Mouse (Mus musculus) left cerebral cortex, adult 9 months (tissue): ENCODE results near the gene Olfr435.
"Not testable (repeated sequence)": the region's sequence is repeated elsewhere in the genome, so short reads cannot be mapped to it uniquely, and the experiment has no call there.

Experiments
- DNase-seq, 2 experiments: peaks; one replicate each; pipeline ENCODE4 v3.0.0; 2022; ENCODE audit warnings: low spot score in 2 of 2

Olfr435 gene

DNA sequence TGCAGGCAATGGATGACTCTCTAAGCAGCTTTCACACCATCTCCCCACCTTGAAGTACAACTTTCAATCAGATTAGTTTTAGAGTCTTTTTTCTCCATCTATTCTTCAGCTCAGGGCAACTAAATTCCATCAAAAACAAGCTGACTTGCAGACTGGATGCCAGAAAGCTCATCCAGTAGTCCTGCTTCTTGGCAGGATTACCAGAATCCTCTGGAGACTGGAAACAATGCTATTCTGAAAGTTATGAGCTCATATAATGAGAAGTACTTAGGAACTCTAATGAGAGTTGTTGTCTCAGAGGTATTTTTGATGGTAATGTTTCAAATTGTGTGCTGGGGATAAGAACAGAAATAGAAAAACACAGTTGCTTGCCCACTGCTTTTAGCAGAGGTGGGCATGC is at the start of gene Olfr435:
Gene Olfr435 (plus strand): TSS at position 366 of the 400 bp plus-strand sequence.
- no peak for DNase-seq

DNA sequence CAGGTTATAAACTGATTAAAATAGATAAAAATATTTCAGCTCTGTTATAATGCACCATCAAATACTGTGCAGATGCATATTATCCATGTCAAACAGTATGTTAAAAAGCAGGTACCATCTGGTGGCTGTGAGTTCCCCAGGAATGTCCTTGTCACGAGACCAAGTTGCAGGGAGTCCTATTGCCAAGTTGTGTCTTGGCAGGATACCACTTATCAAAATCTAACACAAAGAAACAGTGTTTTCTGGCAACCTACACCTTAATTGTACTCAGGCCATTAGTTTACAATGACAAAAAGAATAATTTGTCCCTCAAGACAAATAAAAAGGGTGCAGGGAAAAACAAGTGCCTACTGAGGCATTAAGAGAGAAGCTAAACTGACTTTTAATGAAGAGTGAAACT is 37.4 kb upstream of the Olfr435 start:
- DNase-seq, result no peak

DNA sequence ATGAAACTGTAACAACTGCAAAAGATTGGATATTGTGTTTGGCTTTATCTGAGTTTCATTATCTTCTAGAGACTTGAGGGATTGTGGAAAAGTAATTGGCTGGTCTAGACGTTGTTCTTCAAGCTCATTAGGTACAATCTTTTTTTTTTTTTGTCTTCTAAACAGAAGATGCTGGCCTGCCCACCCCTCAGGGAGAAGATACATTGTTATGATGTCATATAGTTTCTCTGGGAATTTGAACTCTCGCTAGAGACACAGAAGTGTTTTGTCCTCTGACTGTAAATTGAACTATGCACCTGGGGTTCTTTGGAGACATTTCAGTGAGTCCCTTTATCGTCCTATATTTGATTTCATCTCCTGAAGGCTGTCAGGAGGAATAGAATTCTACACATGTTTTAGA is 34.0 kb upstream of the Olfr435 start, which contains the start of gene Olfr437:
Gene Olfr437 (plus strand): TSS at position 301 of the 400 bp plus-strand sequence.
- no peak for DNase-seq

DNA sequence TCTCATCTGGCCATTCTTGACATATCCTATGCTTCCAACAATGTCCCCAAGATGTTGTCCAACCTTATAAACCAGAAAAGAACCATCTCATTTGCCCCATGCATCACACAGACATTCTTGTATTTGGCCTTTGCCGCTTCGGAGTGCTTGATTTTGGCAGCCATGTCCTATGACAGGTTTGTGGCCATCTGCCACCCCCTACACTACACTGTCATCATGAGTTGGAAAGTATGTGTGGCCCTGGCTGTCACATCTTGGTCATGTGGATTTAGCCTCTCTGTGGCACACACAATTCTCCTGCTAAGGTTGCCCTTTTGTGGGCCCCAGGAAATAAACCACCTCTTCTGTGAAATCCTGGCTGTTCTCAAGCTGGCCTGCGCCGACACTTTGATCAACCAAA is 29.7 kb upstream of the Olfr435 start:
- DNase-seq, result no peak

DNA sequence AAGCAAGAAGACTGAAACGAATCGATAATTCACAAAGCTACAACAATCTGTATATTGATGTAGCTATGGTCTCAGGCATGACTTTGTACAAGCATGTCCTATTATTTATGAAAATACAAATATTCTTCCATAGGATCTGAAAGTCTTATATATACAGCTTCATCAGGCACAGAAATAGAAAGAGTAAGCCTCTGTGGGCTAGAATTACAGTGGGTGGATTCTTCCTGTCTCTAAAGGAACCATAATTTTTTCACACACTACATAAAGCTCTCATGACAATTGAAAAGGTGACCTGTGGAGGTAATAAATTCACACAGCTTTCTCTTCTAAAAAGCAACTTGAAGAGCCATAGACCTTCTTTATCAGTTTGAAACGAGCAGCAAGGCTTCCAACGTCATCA is 25.1 kb upstream of the Olfr435 start, which contains the start of gene Olfr13:
Gene Olfr13 (plus strand): TSS at position 301 of the 400 bp plus-strand sequence.
- DNase-seq, result no peak

DNA sequence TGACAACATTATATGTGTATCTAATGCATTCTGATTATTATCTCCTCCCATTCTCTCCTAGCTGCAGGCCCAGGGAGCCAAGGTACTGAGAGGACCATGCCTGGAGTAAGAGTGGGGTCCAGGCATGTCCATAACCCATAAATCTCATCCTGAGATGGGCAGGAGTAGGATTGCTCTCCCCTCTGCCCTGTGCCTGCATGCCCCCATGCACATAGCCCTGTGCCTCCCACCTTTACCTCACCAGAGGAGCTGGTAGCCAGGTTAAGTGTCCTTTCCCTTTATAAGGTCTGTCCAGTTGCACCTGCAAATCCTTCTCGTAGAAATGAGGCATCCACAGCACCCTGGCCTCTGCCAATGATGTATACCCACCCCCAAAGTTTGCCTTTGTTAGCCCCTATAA is 18.8 kb upstream of the Olfr435 start:
- no peak for DNase-seq

DNA sequence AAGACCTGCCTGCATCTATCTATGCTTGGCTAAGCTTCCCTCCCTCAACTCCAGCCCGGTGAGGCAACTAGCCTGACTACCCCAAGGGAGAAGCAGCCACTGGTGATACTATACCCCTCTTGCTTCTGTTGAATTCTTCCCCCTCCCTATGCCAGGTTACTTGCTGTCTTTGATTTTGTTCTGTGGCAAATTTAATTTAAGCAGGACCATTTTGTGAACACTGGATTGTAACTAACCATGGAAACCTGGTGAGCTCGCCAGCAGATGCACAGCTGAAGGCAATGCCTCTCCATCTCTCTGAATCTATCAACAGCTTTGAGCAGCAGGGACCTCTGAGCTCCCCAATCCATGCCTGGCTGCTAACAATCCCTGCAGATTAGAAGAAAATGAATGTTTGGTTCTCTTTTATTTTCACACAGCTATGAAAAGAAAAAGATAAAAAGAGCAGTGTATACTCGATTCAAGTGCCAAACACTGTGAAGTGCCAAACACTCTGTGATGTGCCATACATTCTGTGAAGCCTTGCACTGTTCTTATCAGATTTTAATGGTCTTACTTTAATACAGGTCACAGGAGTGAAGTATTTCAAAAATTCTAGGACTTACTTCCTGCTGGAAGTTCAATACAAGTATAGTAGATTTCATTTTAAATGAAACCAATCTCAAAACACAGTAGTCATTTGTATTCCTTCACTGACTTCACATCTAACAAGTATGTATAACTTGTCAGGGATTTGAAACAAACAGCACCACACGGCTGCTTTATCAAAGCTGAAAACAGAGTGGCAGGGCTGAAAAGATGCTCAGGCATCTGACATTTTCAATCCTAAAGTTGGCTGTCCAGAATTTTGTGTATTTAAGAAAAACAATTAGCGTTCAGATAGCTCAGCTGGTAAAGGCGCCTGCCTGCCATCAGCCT is 18.1 kb upstream of the Olfr435 start:
- DNase-seq, result no peak

DNA sequence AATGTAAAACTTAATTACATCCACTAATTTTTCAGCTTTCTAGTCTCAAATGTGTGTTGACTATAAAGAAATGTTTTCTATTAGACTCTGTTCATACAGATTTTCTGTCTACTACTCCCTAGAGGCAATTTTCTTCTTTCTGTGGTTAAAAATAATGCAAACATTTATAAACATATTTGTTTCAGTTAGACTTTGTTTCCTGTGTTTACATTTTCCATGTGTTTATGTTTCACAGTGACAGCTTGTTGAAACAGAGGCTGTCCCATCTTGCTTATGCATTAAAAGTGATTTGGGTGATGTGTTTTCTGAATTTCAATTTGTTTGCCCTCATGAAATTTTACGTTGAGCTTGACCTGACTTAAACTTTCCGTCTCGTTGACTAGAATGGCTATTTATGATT is 6.0 kb upstream of the Olfr435 start:
- DNase-seq, result no peak

DNA sequence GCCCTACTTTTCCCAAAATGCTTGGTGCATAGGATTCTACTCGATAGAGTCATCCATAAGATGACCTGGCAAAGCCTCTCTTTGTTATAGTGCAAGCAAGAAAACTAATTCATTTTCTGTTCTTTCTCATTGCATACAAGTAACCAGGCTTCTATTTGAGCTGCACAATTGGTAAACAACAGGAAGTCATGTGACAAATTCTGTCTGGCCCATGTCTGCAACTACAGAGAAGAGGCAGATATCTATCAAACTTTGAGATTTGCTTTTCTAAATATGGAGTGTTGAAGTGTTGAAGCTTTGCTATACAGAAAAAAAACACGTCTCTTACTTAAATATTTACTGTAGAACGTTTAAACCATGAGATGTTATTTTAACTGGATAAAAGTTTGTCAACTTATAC is 1.1 kb downstream of the Olfr435 start:
- no peak for DNase-seq

DNA sequence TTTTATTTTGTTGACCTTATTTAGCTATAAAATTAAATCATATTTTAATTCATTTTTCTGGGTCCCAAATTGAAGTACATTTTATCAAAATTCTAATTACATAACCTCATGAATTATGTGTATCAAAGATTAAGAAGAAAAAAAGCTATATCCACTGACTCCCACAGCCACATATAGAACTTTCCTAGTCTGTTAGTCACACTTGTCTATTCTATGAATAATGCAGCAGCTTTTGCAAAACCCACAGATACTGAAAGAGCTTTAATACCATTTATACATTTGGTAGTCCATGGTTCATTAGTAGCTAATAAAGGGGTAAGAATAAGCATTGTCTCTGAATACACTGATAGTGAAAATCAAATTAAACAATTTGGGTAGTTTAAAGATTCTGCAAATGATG is 5.8 kb downstream of the Olfr435 start:
- DNase-seq, result no peak

DNA sequence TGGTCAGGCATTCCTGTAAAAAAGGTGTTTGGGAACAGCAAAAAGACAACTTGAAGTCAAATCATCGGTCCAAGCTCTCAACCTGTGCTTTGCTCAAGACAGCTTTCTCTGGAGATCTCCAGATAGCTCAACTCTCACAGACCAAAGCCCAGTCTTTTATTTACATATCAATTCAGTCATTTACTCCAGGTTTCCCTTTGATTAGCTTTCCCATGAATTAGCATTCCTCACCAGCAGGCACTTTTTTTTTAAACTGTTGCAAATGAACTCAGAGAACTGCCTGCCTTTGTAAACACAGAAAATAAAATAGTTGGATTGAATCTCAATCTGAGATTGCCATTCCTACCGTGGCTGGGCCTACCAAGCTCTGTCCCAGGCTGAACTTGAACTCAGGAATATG is 8.4 kb downstream of the Olfr435 start:
- DNase-seq, result no peak

DNA sequence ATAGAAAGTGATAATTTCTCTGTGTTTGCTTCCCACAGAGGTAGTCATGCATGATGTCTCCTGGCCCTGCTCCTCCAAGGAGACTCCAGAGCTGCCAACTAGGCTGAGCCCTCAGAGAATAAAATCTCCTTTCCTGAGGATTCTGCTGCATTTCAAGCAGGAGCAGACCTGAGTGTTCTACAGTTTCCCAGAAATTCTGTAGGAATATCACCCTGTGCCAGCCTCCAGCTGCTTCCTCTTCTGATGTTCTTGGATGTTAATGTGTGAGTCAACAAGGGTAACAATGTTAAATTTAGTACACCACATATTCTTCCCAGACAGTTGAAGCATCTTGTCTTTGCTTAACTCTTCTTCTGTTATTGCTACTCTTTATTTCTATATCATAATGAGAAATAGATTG is 15.9 kb downstream of the Olfr435 start, which contains the start of gene Olfr434:
Gene Olfr434 (plus strand): TSS at position 149 of the 400 bp plus-strand sequence.
- peak; percentile 35 to 48 for DNase-seq

DNA sequence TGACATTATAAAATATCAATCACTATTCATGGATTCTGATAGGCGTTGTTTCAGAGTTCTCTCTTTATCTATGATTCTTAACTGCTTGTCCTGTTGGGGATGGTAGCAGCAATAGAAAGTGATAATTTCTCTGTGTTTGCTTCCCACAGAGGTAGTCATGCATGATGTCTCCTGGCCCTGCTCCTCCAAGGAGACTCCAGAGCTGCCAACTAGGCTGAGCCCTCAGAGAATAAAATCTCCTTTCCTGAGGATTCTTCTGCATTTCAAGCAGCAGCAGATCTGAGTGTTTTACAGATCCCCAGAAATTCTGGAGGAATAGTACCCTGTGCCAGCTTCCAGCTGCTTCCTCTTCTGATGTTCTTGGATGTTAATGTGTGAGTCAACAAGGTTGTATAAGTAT is 34.3 kb downstream of the Olfr435 start, which contains the start of gene Olfr47:
Gene Olfr47 (plus strand): TSS at position 275 of the 400 bp plus-strand sequence.
- DNase-seq, result not testable (repeated sequence)

DNA sequence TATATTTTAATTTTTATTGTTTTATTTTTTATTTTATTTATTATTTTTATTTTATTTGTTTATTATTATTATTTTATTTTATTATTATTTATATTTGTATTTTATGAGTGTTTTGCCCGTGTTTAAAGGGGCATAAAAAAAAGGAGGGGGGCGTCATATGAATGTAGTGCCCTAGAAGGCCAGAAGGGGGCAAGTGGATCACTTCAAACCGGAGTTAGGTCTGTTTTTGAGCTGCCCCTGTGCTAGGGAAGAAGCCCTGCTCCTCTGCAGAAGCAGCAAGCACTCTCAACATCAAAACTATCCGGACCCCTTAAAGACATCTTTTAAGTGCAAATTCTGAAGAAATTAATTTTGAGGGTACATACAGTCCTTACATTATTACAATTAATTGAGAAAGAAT is 45.1 kb downstream of the Olfr435 start:
- no peak for DNase-seq

DNA sequence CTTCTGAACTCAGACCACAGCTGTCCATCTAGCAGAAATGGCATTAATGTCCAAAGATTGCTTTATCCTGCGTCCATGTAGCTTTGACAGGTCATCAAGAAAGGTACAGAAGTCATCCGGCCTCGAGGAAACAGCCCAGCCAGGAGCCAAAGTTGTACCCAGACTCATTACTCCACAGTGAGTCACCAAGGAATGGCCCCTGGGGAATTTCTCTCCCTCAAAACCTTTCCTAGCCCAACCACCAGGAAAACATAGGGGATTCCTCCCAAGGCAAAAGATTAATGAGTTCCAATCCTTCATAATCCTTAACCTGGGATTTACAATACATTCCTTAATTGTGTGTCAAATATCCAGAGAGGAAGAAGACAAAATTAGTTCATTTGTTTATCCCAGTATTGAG is 50.5 kb downstream of the Olfr435 start:
- DNase-seq, result no peak

DNA sequence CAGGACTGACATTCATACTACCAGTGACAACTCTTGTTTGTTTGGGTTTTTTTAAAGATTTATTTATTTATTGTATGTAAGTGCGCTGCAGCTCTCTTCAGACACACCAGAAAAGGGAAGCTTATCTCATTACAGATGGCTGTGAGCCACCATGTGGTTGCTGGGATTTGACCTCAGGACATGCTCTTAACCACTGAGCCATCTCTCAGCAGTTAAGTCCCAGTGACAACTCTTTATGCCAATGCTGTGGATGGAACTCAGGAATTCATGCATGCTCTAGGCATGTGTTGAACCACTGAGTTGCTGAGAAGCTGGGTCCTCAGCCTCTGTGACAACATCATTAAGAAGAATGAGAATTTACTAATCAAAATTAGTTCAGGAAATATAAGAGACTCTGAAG is 56.0 kb downstream of the Olfr435 start:
- DNase-seq, result no peak
